Mouse (Mus musculus) neural tube, embryonic 11.5 days (tissue): ENCODE measurements around the gene Alpl. TPM values are rescaled to one million over a fixed set of nuclear protein-coding genes. Genes with fewer than 3 reads are reported as not detected.

Experiments
- ATAC-seq: fragments of 200-750 bp; cut with Nextera tagmentation; 2 replicates; pipeline ENCODE4 v1.8.0; 2017; ENCODE audit warnings: moderate number of reproducible peaks, mild to moderate bottlenecking, moderate TSS enrichment, moderate library complexity; ENCODE audit not compliant: insufficient read depth, low FRiP score, low TSS enrichment
- DNase-seq: peaks from one replicate; pipeline ENCODE4 v3.0.0-alpha.2; 2015; ENCODE audit warnings: low spot score
- H3K27ac ChIP-seq: fragments of 300-500 bp; sonication (generic); 2 replicates; pipeline ENCODE4 v1.5.1; 2014; ENCODE audit warnings: low read depth, mild to moderate bottlenecking, low read length
- H3K27me3 ChIP-seq: fragments of 300-500 bp; sonication (generic); 2 replicates; pipeline ENCODE4 v1.6.1; 2014; ENCODE audit warnings: mild to moderate bottlenecking, low read length, mixed read lengths; ENCODE audit not compliant: control insufficient read depth, insufficient read depth
- H3K36me3 ChIP-seq: fragments of 300-500 bp; sonication (generic); 2 replicates; pipeline ENCODE4 v1.6.1; 2014; ENCODE audit warnings: mild to moderate bottlenecking, low read length, moderate library complexity, mixed read lengths; ENCODE audit not compliant: control insufficient read depth, insufficient read depth
- H3K4me1 ChIP-seq: fragments of 300-500 bp; sonication (generic); 2 replicates; pipeline ENCODE4 v1.6.1; 2014; ENCODE audit warnings: low read length, mixed read lengths; ENCODE audit not compliant: control insufficient read depth, insufficient read depth
- H3K4me2 ChIP-seq: fragments of 300-500 bp; sonication (generic); 2 replicates; pipeline ENCODE4 v1.6.1; 2014; ENCODE audit warnings: low read depth, mild to moderate bottlenecking, moderate library complexity
- H3K4me3 ChIP-seq: fragments of 300-500 bp; sonication (generic); 2 replicates; pipeline ENCODE4 v1.5.1; 2014; ENCODE audit warnings: low read depth, low read length
- H3K9ac ChIP-seq: fragments of 300-500 bp; sonication (generic); 2 replicates; pipeline ENCODE4 v1.6.1; 2014; ENCODE audit warnings: mild to moderate bottlenecking, low read length
- H3K9me3 ChIP-seq: fragments of 300-500 bp; sonication (generic); 2 replicates; pipeline ENCODE4 v1.6.1; 2016; ENCODE audit warnings: low read length; ENCODE audit not compliant: control insufficient read depth
- WGBS: fragments of 180-500 bp; shearing (Covaris S2); extraction: QIAGEN DNeasy Blood & Tissue Kit; methylation state at CpG from one replicate; pipeline ENCODE4 v1.1.7; 2014; 5-methylcytosine and 5-hydroxymethylcytosine counted together
- polyA plus RNA-seq: library from polyadenylated mRNA; unstranded; fragments of >200 nt; fragmentation: Nextera tagmentation; extraction: Ambion mirVana; gene quantifications from 2 replicates; pipeline ENCODE4 v1.2.1, GENCODE M21; 2014

Alpl gene
- polyA plus RNA-seq, 1 experiment from 2014 or later = 12.3 TPM

DNA sequence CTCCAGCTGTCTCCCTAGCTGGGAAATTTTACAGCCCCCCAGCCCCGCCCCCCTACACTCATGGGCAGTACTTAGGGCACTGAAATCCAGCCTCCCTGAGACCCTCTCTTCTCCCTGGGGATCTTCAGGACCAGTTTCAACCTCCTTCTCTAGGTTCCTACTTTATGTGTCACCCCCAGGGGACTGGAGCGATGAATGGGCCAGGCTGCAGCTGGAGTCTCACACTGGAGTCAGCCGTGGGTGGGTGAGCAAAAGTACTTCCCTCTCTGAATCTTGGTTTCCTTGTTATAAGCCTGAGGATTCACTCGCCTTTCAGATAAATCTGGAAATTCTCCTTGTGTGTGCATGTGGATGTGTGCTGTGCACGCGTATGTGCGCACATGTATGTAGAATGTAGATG is 18.0 kb upstream of the Alpl start:
- DNase-seq (no peak), ATAC-seq (no peak)
- no peak overlapping the region for H3K9ac ChIP-seq
- H3K4me2 ChIP-seq = no peak overlapping the region
- no peaks in the 10 kb centered on the region for H3K9me3 ChIP-seq
- no peak overlapping the region for H3K4me3 ChIP-seq
- H3K27me3 ChIP-seq = no peaks in the 10 kb centered on the region
- no peaks in the 10 kb centered on the region for H3K36me3 ChIP-seq
- no peak overlapping the region for H3K27ac ChIP-seq
- H3K4me1 ChIP-seq = no peaks in the 10 kb centered on the region
- 69% methylated on average over 7 of the region's 7 CpGs for WGBS

DNA sequence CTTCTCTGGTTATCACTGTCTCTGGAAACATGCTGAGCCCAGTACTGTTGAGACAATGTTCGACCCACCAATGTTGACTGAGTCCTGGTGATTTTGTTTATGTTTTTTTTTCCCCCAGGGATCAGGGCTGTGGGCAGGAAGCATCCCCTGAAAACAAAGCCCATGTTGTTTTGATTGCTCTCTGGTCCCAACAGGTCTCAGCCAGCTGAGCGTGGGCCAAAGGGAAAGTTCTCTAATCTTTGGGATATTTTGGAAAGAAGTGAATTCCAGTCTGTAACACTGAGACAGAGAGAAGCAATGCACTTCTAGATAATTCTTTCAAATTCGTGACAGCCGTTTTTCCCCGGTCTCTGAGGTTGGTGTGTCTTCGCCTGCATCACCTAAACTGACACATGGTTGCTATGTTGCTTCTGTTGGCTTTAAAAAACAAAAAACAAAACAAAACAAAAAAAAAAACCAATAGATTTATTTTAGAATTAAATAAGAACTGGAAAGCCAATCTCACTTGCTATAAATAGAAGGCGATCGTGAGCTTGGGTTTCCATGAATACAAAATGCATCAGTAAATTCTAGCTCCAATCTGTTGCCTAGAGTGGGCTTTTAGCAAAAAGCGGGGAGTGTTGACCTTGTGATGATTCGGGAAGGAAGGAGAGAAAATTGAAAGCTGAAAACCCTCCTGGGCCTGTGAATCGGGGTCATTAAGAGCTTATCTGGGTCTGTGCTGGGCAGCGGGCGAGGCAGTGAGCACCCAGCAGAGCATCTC is 16.9 kb upstream of the Alpl start:
- DNase-seq = no peak
- no peaks in the 10 kb centered on the region for H3K27me3 ChIP-seq
- no peak overlapping the region for H3K4me2 ChIP-seq
- H3K36me3 ChIP-seq = no peaks in the 10 kb centered on the region
- 69% methylated on average over 13 of the region's 13 CpGs for WGBS
- ATAC-seq = no peak
- no peak overlapping the region for H3K27ac ChIP-seq
- no peak overlapping the region for H3K9ac ChIP-seq
- no peaks in the 10 kb centered on the region for H3K4me1 ChIP-seq
- no peaks in the 10 kb centered on the region for H3K9me3 ChIP-seq
- H3K4me3 ChIP-seq = no peak overlapping the region

DNA sequence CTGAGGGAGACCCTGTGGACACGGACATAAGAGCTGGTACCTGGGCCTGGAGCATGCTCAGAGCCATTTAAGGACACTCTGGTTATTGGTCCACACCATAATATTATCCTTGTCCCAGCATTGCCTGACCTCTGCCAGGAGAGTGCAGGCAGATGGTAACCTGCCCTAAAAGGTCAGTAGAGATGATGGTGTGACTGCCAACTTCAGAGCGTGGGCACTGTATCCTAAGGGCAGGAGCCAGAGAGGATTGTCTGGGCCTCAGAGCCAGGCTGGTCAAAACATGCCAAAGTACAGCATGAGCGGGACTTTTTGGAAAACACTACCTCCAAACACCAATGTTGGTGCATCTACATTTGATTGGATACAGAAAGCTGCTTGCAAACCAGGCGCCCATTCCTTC is 13.8 kb upstream of the Alpl start:
- 81% methylated on average over 4 of the region's 4 CpGs for WGBS
- DNase-seq = no peak

DNA sequence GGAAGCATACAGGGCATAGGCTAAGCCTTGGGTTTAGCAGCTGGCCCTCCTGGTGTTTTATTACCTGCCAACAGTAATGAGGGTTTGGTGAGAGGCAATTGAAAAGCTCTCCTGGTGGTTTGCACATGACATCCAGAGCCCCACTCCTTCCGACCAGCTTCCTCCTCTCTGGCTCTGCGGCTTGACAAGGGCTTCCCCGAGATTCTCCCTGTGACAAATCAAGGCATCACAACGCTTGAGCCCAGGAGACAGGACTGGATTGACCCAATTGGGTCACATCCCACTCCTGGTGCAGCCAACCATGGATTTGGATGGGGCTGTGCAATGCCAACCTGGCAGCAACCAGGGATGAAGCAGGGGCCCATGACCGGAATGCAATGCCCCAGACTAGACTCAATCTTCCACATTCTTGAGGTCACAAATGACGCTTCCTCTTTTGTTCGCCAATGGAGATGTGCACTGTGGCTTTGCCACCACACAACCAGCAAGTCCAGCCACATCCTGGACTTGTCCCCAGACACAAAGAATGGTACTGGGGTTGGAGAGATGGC is 11.2 kb upstream of the Alpl start:
- no peaks in the 10 kb centered on the region for H3K9me3 ChIP-seq
- DNase-seq = no peak
- ATAC-seq = no peak

More for the DNA sequence above, 13.8 kb upstream of the Alpl start:
- H3K27ac ChIP-seq = no peak overlapping the region
- no peaks in the 10 kb centered on the region for H3K36me3 ChIP-seq
- no peaks in the 10 kb centered on the region for H3K27me3 ChIP-seq
- H3K4me1 ChIP-seq = no peaks in the 10 kb centered on the region
- H3K9ac ChIP-seq = no peak overlapping the region
- H3K9me3 ChIP-seq = no peaks in the 10 kb centered on the region
- no peak overlapping the region for H3K4me2 ChIP-seq
- ATAC-seq = no peak
- H3K4me3 ChIP-seq = no peak overlapping the region

DNA sequence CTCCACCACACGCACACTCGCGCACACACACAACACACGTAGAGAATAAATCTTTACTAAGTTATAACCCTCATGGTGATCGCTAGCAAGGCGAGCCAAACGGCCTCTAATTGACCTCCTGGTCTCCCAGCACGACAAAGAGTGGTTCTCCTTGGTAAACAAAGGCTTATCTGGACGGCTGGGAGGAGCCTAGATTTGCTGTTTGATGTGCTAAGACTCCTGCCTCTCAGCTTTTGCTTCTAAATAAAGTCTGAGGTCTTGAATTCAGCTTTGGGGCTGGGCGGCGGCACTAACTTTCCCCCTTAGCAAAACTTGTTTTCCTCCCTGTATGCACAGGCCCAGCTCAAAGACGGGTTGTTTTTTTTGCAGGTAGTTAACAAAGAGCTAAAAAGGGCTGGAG is 5.0 kb upstream of the Alpl start:
- ATAC-seq (no peak), DNase-seq (no peak)
- H3K9me3 ChIP-seq = no peaks in the 10 kb centered on the region
- no peak overlapping the region for H3K27ac ChIP-seq
- H3K9ac ChIP-seq = no peak overlapping the region
- 22% methylated on average over 12 of the region's 12 CpGs for WGBS
- no peak overlapping the region for H3K4me2 ChIP-seq
- H3K4me3 ChIP-seq = no peak overlapping the region
- 0 out of 2 replicates have a peak, but pooled peaks cover 2% of the 10 kb centered on the region for H3K27me3 ChIP-seq
- no peaks in the 10 kb centered on the region for H3K36me3 ChIP-seq
- no peaks in the 10 kb centered on the region for H3K4me1 ChIP-seq

More for the DNA sequence above, 11.2 kb upstream of the Alpl start:
- no peak overlapping the region for H3K27ac ChIP-seq
- no peak overlapping the region for H3K4me2 ChIP-seq
- H3K4me1 ChIP-seq = no peaks in the 10 kb centered on the region
- H3K9ac ChIP-seq = no peak overlapping the region
- no peaks in the 10 kb centered on the region for H3K36me3 ChIP-seq
- no peaks in the 10 kb centered on the region for H3K27me3 ChIP-seq
- no peak overlapping the region for H3K4me3 ChIP-seq
- WGBS = 51% methylated on average over 7 of the region's 7 CpGs

DNA sequence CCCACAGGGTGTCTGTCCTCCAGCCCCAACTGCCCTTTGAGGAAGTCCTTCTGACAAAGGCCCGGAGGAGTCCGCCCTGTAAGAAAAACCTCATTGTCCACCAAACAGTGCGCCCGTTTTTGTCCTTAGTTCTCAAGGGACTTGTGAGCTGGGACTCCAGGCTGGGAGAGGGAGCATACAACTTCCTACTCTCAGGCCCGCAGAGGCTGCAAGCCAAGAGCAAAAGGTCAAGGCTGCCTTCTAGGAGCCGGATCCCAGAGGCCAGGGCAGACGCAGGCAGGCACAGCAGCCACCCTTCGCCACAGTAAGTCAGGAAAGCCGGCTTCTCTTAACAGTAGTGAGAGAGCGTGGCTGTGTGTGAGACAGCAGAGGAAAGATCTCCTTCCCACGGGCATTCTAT is 4.1 kb upstream of the Alpl start:
- no peak for DNase-seq
- Histone ChIP-seq H3K36me3 (no peaks in the 10 kb centered on the region), H3K4me2 (no peak overlapping the region), H3K9me3 (no peaks in the 10 kb centered on the region), H3K9ac (no peak overlapping the region), H3K4me1 (peaks cover 6% of the 10 kb centered on the region), H3K27ac (no peak overlapping the region), H3K27me3 (0 out of 2 replicates have a peak, but pooled peaks cover 5% of the 10 kb centered on the region), H3K4me3 (no peak overlapping the region)
- WGBS = 31% methylated on average over 11 of the region's 11 CpGs
- no peak for ATAC-seq

DNA sequence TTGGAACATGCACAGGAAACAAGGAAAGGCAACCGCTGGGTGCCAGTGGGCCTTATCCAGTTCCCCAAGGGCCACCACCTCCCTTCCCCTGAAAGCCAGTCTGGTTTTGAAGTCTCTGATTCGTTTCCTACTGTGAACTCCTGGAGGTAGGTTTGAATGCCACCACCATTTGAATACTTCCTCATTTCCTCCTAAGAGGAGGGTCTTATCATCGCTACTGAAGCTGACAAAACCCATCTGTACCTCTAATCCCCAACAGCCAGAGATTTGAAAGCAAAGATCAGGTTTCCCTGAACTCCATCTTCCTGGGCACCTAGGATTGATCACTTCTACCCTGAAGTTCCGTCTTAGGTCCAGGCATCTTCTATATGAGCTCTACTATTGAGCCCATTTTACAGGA is 854 bp upstream of the Alpl start:
- Histone ChIP-seq H3K27me3 (0 out of 2 replicates have a peak, but pooled peaks cover 5% of the 10 kb centered on the region), H3K9me3 (no peaks in the 10 kb centered on the region), H3K36me3 (no peaks in the 10 kb centered on the region), H3K4me2 (no peak overlapping the region), H3K9ac (no peak overlapping the region), H3K4me3 (no peak overlapping the region), H3K27ac (no peak overlapping the region), H3K4me1 (peaks cover 6% of the 10 kb centered on the region)
- ATAC-seq (no peak), DNase-seq (no peak)
- 68% methylated on average over 4 of the region's 4 CpGs for WGBS

DNA sequence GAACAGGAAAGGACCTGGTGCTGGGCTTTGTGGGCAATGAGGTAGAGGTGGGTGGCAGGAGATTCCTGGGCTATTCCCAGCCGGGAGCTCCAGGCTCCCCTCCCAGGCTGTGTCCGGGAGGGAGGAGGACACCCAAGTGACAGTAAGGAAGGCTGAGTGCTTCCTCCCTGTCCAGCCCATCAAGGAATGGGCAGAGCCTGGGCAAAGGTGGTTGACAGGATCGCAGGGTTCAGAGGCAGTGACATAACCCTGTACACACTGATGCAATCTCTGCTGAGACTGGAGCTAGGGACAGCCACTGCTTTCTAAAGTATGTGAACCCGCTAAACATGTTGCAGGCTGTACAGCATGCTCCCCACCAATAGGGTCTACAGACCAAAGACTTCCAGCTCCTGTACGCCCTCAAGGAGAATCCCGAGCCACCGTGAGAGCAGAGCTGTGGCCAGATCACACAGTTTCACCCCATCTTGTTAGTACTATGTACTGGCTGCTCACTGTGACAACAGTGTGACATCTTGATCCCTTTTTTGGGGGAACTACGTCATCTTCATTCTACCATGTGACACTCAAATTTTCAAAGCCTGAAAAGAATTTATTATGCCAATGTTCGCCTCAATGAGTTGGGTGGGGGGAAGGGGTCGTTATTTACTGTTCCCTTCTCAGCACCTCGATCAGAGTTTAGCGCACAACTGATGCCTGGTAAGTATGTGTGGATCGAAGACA is 1.8 kb downstream of the Alpl start:
- 81% methylated on average over 13 of the region's 13 CpGs for WGBS
- Histone ChIP-seq H3K9me3 (no peaks in the 10 kb centered on the region), H3K4me1 (peaks cover 6% of the 10 kb centered on the region), H3K36me3 (no peaks in the 10 kb centered on the region), H3K9ac (no peak overlapping the region), H3K4me3 (no peak overlapping the region), H3K27ac (no peak overlapping the region), H3K27me3 (0 out of 2 replicates have a peak, but pooled peaks cover 5% of the 10 kb centered on the region), H3K4me2 (no peak overlapping the region)
- DNase-seq (no peak), ATAC-seq (no peak)
